Mouse (Mus musculus) thymus, postnatal 36 days (tissue): ENCODE measurements around the gene Sox30.

Experiments
- DNase-seq, 2 experiments: peaks; one replicate each; pipeline ENCODE4 v3.0.0; 2022; ENCODE audit warnings: mixed read lengths in 2 of 2

Sox30 gene

DNA sequence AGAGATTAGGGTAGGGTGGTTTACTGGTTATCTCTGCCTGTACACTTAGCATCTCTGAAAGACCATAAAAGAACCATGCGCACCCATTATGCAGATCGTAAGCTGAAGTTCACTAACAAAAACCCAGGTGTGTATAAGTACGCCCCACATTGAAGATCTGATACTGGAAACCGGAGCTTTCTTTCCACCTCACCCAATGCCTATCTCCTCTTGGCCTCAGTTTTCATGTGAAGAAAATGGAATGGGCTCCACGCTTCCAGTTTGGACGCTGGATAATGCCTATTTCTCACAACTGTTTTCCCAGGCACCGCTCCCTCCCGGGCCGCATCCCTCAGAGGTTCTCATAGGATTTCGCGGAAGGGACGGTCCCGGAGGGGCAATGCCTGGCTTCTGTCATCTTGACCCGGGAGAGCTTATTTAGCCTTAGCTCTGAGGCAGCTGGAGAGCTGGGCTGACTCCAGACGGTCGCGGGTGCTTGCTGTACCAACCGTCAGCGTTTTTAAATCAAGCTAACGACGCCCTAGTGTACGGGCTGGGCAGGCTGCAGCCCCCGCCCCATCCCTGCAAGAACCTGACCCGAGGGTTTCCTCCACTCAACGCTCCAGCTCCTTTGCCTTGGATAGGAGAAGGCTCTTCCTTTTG is 76.8 kb downstream of the Sox30 start:
- DNase-seq, result no peak

DNA sequence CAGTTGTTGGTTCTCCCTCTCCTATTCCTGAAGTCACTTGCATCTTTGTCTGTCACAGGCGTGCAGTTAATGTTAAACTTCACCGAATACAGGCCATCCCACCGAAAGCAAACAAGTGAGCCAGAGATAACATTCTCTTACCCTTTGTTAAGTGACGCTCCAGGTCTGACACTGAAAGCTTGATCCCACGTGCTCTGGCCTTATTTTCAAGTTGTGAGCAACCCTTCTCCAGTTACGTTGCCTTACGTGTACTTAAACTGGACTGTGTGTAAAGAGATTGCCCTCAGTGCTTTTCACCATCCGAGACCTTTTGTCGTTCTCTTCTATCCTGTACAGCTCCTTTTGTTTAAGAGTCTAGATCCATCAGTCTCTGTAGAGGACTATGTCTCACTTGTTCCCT is 77.9 kb downstream of the Sox30 start:
- DNase-seq, result no peak

GRCm38 (mm10) chr11:46058916-46059315 is 78.8 kb downstream of the Sox30 start:
- DNase-seq, result no peak

DNA sequence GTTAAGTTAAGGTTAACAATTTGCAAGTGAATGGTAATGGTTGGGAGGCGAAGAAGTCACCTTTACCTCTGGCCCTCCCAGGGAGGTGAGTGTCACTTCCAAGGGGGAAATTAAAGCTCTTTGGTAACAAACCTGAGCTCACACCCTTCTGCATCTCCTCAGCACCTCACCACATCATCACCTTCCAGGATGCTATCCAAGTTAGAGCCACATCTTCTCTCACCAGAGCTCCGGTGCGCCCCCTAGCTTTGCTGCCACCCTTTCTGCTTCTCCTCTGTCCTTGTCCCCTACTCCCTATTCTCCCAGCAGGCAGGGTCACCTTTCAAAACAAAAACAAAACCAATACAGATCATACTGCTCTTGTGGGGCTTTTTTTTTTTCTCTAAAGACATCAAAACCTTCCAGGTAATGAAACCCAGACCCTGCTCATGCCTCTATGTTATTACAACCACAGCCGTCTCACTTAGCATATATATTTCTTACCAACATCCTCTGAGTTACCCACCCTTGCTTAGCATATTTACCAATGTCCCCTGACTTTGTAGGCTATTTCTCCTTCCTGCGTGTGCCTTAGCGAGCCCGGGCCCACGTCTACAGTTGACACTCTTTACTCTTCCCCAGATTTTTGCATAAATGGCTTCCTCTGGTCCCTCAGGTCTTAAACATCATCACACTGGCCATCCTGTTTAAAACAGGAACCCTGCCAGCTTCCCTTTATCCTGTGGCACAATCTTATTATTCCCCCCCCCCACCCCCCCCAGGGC is 80.0 kb downstream of the Sox30 start:
- DNase-seq, result peak in 1 of 2 experiments; percentile 31

- DNase-seq, result no peak
These were observed 80.5 kb downstream of the Sox30 start for GRCm38 (mm10) chr11:46060651-46061020.

- no peak for DNase-seq
These were observed 81.8 kb downstream of the Sox30 start for GRCm38 (mm10) chr11:46061776-46062445.

- DNase-seq, result no peak
These were observed 82.5 kb downstream of the Sox30 start for GRCm38 (mm10) chr11:46062569-46062968.

- no peak for DNase-seq
These were observed 83.1 kb downstream of the Sox30 start for GRCm38 (mm10) chr11:46062993-46063731.

DNA sequence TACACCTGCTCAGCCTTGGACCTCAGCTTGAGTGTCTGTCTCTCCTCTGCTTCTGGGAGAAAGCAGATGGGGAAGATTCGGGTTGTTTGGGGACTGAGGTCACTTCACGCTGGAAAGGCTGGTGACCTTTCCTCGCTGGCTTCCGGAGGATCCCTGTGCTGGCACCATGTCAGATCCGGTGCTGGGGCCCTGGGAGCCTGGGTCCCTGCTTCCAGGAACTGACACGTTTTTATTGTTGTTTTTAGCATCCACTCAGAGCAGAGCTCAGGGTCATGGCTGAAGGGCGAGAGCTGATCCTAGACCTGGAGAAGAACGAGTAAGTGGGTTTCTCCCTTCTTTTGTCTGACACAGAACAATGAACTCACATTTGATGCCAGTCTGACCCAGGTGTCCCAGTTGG is 84.7 kb downstream of the Sox30 start:
- DNase-seq, result no peak

- DNase-seq, result no peak
These were observed 85.3 kb downstream of the Sox30 start for GRCm38 (mm10) chr11:46065201-46066011.
